Mouse (Mus musculus) mouse trophoblast stem cell (cell line): ENCODE data around the gene Stk16.

Experiments
- in situ Hi-C, 2 experiments: fragments of 300-500 bp; cut with MseI, MboI; formaldehyde crosslinking; loops; 2 replicates in 1 of 2; 3 replicates in 1 of 2; pipeline ENCODE4 v1.15.1; 2025

Stk16 gene

DNA sequence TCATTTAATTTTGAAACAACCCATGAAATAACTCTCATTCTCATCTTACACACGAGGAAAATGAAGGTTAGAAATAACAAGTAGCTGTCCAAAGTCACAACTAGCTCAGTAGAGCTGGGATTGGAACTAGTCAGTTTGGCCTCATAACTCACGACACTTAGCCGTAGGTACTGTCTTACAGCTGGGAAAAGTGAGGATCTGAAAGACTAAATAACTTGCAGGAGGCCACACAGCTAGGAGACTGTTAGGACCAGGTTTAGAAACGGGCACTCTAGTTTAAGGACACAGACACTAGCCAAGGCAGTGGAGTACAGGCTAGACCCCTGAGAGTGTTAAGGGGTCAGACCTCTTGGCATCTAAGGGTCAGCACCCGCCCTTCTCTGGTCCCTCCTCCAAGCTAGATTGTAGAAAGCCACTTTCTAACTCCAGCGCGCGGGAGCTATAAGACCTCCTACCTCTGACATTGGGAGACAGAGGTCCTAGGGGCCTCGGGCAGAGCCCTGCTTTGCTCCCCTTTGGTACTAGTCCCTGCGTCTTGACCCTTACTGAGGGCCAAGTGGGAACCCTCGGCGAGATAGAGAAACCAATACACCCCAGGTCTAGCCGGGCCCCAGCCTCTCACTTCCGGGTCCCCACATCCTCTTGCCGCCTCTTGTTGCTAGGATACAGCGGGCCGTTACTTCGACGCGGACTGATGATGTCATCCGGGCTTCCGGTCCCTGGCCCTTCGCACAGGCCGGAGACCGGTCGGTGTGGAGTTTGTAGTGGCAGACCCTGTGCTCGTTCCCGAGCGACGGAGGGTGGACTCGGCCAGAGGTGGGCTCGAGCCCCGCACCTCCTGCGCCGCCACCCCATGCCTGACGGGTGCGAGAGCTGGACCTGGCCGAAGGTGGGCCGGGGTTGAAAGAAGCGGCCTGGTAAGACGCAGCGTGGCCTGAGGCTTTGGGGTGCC lies at the start of gene Stk16, which contains the start of gene Glb1l:
Gene Stk16 (plus strand): TSS at position 703 of the 952 bp plus-strand sequence.
Gene Glb1l (minus strand): TSS at position 678 of the 952 bp plus-strand sequence.
- in situ Hi-C loops: no loop called here

DNA sequence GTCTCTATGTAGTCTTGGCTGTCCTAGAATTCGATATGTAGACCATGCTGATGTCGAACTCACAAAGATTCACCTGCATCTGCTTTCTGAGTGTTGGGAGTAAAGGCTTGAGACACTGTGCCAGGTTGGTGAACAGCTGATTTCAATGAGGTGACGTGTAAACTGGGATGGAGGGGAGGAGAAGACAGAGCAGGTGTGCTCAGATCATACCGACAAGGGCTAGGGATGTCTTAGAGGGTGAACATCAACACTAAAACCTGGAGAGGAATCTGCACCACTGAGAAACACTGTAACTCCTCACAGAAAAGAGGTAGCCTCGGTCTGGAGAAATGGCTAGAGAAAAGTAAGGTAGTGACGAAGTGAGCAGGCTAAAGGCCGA lies 42.6 kb upstream of the Stk16 start:
- in situ Hi-C loops: no loop called here

DNA sequence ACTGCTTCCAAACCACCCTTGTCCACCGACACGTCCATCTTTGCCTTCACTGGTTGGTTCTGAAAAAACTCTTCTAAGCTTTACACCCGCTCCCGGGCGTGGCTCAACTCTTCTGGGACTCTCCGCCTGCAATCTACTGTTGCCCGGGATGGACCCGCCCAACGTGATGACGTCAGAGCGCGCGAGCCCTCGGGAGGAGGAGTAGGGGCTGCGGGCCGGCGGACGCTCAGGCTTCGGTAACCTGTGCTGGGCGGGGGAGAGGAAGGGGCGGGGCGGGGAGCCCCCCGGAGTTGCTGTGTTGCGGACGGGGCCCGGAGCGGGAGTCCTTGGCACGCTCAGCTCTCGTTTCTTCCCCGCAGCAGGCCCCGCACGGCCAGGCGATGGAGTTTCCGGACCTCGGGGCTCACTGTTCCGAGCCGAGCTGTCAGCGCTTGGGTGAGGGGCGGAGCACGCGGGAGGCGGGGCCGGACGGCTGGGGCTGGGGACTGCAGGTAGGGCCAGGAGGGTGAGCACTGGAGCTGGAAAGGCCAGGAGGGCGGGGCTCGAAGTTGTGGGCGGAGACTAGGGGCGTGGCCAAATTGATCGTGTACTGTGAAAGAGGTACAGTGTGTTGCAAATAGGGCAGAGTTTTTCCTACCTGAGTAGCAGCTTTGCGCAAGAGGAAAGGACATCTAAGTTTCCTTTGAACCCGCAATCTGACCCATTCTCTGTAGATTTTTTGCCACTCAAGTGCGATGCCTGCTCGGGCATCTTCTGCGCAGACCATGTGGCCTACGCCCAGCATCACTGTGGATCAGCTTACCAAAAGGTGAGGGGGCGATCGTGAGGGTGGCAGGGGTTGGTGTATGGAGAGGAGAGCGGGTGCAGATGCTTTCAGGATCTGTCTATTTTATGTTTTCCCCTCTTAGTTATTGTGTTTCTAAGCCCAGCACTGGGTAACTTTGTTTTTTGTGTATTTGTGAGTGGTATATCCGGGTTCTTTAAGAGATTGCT lies 41.9 kb upstream of the Stk16 start, which contains the start of gene Zfand2b:
Gene Zfand2b (plus strand): TSS at position 175 of the 993 bp plus-strand sequence.
- in situ Hi-C loops: no loop called here

GRCm38 (mm10) chr1:75179334-75180104 lies 31.1 kb upstream of the Stk16 start:
- in situ Hi-C loops: no loop called here

- in situ Hi-C loops: no loop called here
Measured at GRCm38 (mm10) chr1:75180105-75180590, 30.5 kb upstream of the Stk16 start, which contains the start of gene Abcb6. Abcb6 (minus strand) TSS chr1:75180392.

- in situ Hi-C loops: no loop called here
Measured at GRCm38 (mm10) chr1:75180741-75181140, 29.9 kb upstream of the Stk16 start.

GRCm38 (mm10) chr1:75181377-75181870 lies 29.2 kb upstream of the Stk16 start:
- in situ Hi-C loops: no loop called here

- in situ Hi-C loops: no loop called here
Measured at GRCm38 (mm10) chr1:75182160-75182559, 28.5 kb upstream of the Stk16 start.

DNA sequence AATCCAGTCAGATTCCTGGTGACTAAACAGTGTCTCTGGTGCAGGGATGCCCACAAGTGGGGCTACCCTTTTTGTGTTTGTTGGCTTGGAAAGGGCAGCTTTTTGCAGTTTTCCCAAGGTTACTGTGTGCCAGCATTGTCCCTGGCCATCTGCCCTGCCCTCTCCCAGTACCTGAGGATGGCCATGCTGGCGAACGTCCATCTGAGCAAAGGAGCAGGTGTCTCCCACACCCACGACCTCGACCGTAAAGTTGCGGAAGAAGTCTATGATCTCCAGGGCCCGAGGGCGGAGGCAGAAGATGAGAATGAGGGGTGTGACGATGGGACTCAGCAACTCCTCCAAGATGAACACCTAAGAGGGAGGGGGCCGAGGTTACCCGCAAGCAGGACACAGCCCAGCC lies 25.1 kb upstream of the Stk16 start:
- in situ Hi-C loops: no loop called here

DNA sequence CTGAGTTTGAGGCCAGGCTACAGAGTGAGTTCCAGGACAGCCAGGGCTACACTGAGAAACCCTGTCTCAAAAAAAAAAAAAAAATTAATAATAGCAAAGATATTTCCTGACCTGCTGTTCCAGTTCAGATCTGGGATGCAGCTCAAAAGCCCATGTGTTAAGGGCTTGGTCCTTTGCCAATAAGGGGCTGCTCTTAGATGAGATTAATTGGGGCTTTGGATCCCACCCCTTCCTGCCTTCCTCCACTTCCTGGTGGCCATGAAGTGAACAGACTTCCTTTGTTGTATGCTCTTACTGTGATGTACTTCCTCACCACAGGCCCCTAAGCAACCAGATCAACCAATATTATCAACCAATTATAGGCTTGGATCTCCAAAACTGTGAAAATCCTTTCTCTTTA lies 23.5 kb upstream of the Stk16 start:
- in situ Hi-C loops: no loop called here

GRCm38 (mm10) chr1:75187914-75188483 lies 22.6 kb upstream of the Stk16 start:
- in situ Hi-C loops: no loop called here

- in situ Hi-C loops: no loop called here
Measured at GRCm38 (mm10) chr1:75190577-75190976, 20.1 kb upstream of the Stk16 start.

GRCm38 (mm10) chr1:75191258-75191621 lies 19.4 kb upstream of the Stk16 start:
- in situ Hi-C loops: no loop called here

- in situ Hi-C loops: no loop called here
Measured at GRCm38 (mm10) chr1:75191622-75192402, 18.8 kb upstream of the Stk16 start, which contains the start of the genes Ankzf1 and Atg9a. Ankzf1 (plus strand) TSS chr1:75192151. Atg9a (minus strand) TSS chr1:75192196.

DNA sequence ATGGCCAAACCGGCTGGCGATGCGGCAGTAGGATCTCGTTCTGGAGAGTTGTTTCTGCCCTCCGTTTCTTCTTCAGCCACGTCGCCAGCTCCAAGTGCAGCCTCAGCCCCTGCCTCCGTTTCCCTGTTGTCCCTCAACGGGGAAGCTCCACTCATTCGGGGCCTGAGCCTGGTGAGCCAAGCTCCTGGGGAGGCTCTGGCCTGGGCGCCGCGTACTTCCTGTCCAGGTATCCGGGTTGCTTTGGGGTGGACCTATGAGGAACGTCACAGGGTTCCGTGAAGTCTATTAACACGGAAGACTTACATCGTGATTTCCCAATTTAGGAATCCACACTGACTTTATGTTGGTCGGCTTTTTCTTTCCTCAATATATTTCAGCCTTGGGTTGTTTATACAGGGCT lies 18.2 kb upstream of the Stk16 start:
- in situ Hi-C loops: no loop called here

DNA sequence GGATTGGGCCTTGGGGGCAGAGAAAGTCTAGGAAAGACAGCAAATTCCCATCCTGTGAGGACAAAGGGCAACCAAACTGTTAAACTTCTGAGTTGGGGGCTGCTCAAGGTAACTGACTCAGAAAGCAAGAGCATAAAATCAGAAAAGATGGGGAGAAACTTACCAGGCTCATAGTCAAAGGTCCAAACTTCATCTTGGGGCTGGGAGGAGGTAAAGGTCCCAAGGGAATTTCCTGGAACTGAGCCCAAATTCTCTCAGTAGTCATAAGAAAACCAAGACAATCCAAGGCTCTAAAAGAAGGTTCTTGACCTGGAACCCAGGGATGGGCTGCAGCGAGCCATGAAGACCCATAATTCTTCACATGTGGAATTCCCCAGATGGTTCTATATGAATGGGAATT lies 9.4 kb upstream of the Stk16 start:
- in situ Hi-C loops: no loop called here

- in situ Hi-C loops: no loop called here
Measured at GRCm38 (mm10) chr1:75208967-75209678, 1.5 kb upstream of the Stk16 start.

GRCm38 (mm10) chr1:75211141-75211708 lies 587 bp downstream of the Stk16 start:
- in situ Hi-C loops: no loop called here

DNA sequence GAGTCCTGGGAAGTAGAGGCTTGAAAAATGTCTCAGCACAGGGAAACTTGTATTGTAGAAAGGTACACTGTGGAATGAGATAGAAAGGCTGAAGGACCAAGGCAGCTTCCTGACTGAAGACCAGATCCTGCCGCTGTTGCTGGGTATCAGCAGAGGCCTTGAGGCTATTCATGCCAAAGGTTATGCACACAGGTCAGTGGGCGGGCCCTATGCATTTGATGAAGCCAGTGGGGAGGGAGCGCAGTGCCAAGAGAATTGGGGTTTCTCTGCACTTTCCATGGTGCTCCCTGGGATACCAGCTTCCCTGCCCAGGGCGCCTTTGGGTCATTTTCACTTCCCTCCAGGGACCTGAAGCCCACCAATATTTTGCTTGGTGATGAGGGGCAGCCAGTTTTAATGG lies 1.9 kb downstream of the Stk16 start:
- in situ Hi-C loops: no loop called here
